Mouse (Mus musculus): Measurements from ENCODE around the gene Mthfd1.

- no peak for TF ChIP-seq MYB (IDR thresholded peaks at IDR 0.05; ENCODE audit: low read depth, low read length)
- no peak; a peak in 1 of 4 replicates for TF ChIP-seq POLR2A (IDR thresholded peaks at IDR 0.05; ENCODE audit: control insufficient read depth in 1 of 2, insufficient read depth in 1 of 2, low read depth in 1 of 2, low read length in 2 of 2, poor library complexity in 1 of 2)
- TF ChIP-seq CTCF (IDR thresholded peaks at IDR 0.05 in 2 of 3, conservative IDR thresholded peaks at IDR 0.05 in 1 of 3; ENCODE audit: control insufficient read depth in 1 of 3, insufficient read depth in 1 of 3, low read depth in 2 of 3, low read length in 3 of 3, poor library complexity in 1 of 3, severe bottlenecking in 1 of 3) = no peak
- peak; percentile 29; a peak in 1 of 4 replicates for TF ChIP-seq EP300 (IDR thresholded peaks at IDR 0.05; ENCODE audit: low read depth in 1 of 2, low read length in 2 of 2)
- no peak for TF ChIP-seq NRF1 (IDR thresholded peaks at IDR 0.05; ENCODE audit: insufficient read depth, low read depth, low read length, poor library complexity, severe bottlenecking)
- TF ChIP-seq MYC (IDR thresholded peaks at IDR 0.05; ENCODE audit: low read depth, low read length) = peak; percentile 79
- TF ChIP-seq SMC3 (IDR thresholded peaks at IDR 0.05; ENCODE audit: low read depth, low read length) = no peak
- TF ChIP-seq CHD1 (IDR thresholded peaks at IDR 0.05; ENCODE audit: low read depth, low read length) = no peak
- no peak for TF ChIP-seq MEF2A (IDR thresholded peaks at IDR 0.05; ENCODE audit: extremely low read depth, insufficient replicate concordance, low read depth, low read length, poor library complexity, severe bottlenecking)
- TF ChIP-seq ZMIZ1 (IDR thresholded peaks at IDR 0.05; ENCODE audit: low read depth, low read length) = no peak
These were observed 113.2 kb downstream of the Mthfd1 start for GRCm38 (mm10) chr12:76368201-76368789.

All from MEL (cell line).